Mouse (Mus musculus) brain, embryonic 14.5 days (tissue): Measurements from ENCODE around the gene Ccdc180.

ENCODE experiments used
- CTCF ChIP-seq: fragments of 200-500 bp; IDR thresholded peaks from 2 replicates; pipeline ENCODE4 v1.5.1; 2012; ENCODE audit warnings: inconsistent platforms, mild to moderate bottlenecking, moderate library complexity, borderline replicate concordance; ENCODE audit not compliant: insufficient read depth, insufficient read length; ENCODE audit errors: extremely low read depth
- POLR2A ChIP-seq: fragments of 200-500 bp; IDR thresholded peaks from 2 replicates; pipeline ENCODE4 v1.6.1; 2012; ENCODE audit warnings: mild to moderate bottlenecking, inconsistent platforms, borderline replicate concordance; ENCODE audit not compliant: poor library complexity, insufficient read depth, insufficient read length, severe bottlenecking; ENCODE audit errors: extremely low read depth

DNA sequence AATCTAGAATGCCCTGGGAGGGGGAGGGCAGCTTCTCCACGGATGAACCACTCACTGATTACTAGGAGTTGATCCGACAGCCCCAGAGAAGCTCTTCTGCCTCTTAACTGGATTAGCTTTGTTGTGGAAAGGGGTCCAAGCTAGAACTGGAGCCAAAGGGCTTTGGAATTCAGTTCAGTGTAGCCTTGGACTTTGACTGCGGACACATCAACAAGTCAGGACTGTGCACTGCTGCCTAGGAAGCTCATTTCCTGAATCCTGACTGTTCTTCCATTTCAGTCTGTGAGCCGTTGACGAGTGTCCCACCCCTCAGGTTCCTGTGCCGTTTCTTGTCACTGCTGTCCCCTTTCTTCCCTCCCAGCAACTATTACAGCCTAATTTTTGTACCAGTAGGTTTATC lies 76.6 kb downstream of the Ccdc180 start:
- TF ChIP-seq CTCF (no peak), POLR2A (no peak)
